Mouse (Mus musculus): ENCODE data around the gene Mgarp.

DNA sequence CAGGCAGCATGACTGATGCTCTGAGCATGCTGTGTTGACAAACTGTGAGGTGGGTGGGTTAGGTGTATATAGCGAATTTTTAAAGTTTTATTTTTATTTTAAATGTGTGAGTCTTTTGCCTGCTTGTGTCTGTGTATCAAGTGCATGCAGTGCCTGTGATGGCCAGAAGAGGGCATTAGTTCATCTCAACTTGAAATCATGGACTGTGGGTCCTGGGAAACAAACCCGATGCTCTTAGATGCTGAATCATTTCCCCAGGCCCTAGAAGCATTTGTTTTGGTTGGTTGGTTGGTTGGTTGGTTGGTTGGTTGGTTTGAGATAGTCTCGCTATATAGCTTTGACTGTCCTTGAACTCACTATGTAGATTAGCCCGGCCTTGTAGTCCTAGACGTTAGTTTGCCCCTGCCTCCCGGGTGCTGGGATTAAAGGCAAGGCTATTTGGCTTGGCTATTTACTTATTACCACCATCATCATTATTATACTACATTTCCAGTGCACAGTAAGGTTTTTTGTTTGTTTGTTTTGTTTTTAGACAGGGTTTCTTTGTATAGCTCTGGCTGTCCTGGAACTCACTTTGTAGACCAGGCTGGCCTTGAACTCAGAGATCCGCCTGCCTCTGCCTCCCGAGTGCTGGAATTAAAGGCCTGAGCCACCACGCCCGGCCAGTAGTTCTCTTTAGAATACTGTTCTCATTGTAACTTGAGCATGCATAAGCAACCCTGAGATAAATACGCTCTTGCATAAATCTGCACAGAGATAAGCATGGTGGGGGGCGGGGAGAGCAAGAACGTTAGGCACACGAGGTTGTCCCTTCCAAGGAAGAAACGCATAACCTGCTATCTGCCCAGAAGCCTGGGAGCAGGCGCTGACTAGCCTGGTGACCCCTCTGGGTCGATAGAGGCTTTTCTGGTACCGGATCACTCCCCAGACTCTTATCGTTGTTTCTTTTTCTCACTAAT is 21.0 kb downstream of the Mgarp start:
- TF ChIP-seq CTCF (IDR thresholded peaks at IDR 0.05; ENCODE audit: low read depth, low read length) (0 out of 2 replicates have a peak, but pooled peaks have one; percentile 25), GATA1 (IDR thresholded peaks at IDR 0.05; ENCODE audit: borderline replicate concordance, low read length) (no peak), TAL1 (conservative IDR thresholded peaks at IDR 0.05; ENCODE audit: low read depth, low read length) (no peak), GATA2 (IDR thresholded peaks at IDR 0.05; ENCODE audit: borderline replicate concordance, low read depth, low read length) (no peak)

Measured in G1E (cell line).